Mouse (Mus musculus): ENCODE measurements around the gene Tbl2. TPM values are rescaled to one million over a fixed set of nuclear protein-coding genes. Genes with fewer than 3 reads are reported as not detected.

The Tbl2 gene
- polyA plus RNA-seq, 1 experiment: 8.3 TPM

DNA sequence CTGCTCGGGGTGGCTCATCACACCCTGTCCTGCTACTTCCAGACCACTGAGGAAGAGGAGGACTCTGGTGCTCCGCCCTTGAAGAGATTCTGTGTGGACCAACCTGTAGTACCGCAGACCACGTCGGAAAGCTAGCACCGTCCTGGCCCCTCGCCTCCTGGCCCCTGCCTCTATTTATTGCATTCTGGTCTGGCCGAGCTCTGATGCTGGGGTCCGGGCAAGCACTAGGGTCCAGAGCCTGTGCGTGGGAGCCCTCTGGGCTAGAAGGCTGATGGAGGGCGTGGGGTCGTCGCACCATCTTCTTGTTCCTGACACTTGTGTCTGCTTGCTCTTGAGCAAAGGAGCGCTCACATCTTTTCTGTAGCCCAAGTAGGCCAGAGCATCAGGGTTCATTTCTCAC, 31.3 kb downstream of the Tbl2 start:
- DNase-seq: no peak
- 92% methylated on average over 14 of the region's 14 CpGs for WGBS

DNA sequence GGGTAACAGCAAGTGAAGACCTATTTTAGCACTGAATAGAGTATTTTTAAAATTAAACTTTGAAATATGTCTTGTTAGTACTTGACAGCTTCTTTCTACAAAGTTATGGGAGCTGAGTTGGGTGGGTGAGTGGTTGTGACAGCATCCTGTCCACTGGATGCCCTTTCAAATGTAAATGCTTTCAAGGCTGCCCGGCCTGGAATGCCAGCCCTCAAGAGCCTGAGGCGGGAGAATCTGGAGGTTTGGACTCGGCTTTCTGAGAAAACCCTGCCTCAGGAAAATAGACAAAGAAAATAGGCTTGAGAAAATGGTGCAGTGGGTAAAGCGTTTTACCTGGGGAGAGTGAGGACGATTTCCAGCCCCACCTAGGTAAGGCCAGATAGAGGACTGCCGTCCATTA, 32.3 kb downstream of the Tbl2 start:
- Histone ChIP-seq H3K4me1 (ENCODE audit: control insufficient read depth, insufficient read depth, low read length) (peaks cover 6% of the 10 kb centered on the region; the same call in 1 of the 2 replicates), H3K4me3 (replicated peaks; ENCODE audit: extremely low read depth, low read depth, low read length) (no peak overlapping the region)
- TF ChIP-seq CTCF (IDR thresholded peaks at IDR 0.05; ENCODE audit: insufficient read depth, low read length) (no peak), POLR2A (IDR thresholded peaks at IDR 0.05; ENCODE audit: borderline replicate concordance, extremely low read depth, low read depth, low read length) (no peak)
- 82% methylated on average over 6 of the region's 6 CpGs for WGBS
- DNase-seq: no peak

More for the DNA sequence above, 31.3 kb downstream of the Tbl2 start:
- TF ChIP-seq CTCF (IDR thresholded peaks at IDR 0.05; ENCODE audit: insufficient read depth, low read length) (no peak), POLR2A (IDR thresholded peaks at IDR 0.05; ENCODE audit: borderline replicate concordance, extremely low read depth, low read depth, low read length) (no peak)
- H3K4me1 ChIP-seq (ENCODE audit: control insufficient read depth, insufficient read depth, low read length): 0 out of 2 replicates have a peak, but pooled peaks cover 3% of the 10 kb centered on the region
- H3K4me3 ChIP-seq (replicated peaks; ENCODE audit: extremely low read depth, low read depth, low read length): no peak overlapping the region

DNA sequence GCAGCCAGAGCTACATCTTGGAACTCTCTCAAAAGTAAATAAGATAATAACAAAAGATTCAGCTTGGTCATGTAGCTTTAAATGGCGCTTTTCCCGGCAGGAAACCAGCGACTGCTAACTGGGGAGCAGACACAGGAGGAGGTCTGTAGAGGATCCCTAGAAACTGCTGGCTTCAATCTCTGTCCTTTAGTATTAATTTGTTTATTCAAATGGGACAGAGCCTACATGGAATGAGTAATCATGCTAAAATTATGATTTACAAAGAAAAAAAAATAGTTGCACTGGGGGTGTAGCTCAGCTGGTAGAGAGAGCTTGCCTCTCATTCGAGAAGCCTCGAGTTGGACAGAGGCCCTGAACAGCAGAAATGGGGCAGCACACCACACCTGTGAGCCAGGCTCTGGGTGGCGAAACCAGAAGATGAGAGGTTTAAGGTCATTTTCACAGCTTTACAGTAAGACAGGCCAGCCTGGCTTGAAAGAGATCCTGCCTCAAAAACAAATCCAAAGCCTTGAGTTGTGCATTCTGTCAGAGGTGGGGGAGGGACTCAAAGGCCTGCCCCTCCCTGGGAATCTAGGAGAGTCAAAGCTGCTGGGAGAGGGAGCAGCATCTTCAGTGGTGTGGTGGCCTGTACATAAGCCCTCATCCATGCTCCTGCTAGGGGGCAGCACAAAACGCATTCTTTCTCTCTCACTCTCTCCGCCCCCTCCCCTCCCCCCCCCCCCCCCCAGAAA, 33.8 kb downstream of the Tbl2 start:
- no peak for DNase-seq
- TF ChIP-seq CTCF (IDR thresholded peaks at IDR 0.05; ENCODE audit: insufficient read depth, low read length): no peak
- no peak for TF ChIP-seq POLR2A (IDR thresholded peaks at IDR 0.05; ENCODE audit: borderline replicate concordance, extremely low read depth, low read depth, low read length)
- H3K4me3 ChIP-seq (replicated peaks; ENCODE audit: extremely low read depth, low read depth, low read length): no peak overlapping the region
- H3K4me1 ChIP-seq (ENCODE audit: control insufficient read depth, insufficient read depth, low read length): peaks cover 6% of the 10 kb centered on the region; the same call in 1 of the 2 replicates
- 26% methylated on average over 8 of the region's 8 CpGs for WGBS

DNA sequence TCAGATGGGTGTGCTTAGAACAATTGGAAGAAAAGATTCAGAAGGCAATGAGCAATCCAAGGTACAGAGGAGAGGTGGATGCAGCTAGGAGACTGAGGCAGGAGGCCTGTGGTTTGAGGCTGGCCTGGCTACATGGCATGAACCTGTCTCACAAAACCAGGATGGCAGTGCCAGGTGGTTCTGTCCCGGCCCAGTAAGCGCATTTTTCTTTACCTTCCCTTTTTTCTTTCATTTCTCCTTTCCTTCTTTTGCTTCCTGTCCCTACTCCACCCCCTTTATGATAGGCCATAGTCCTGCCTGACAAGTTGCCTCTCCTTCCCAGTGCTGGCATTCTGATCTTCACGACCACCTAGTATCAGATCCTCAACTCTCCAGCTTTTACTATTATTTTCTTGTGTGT, 35.6 kb downstream of the Tbl2 start:
- TF ChIP-seq CTCF (IDR thresholded peaks at IDR 0.05; ENCODE audit: insufficient read depth, low read length): no peak
- no peak for TF ChIP-seq POLR2A (IDR thresholded peaks at IDR 0.05; ENCODE audit: borderline replicate concordance, extremely low read depth, low read depth, low read length)
- Histone ChIP-seq H3K4me3 (replicated peaks; ENCODE audit: extremely low read depth, low read depth, low read length) (no peak overlapping the region), H3K4me1 (ENCODE audit: control insufficient read depth, insufficient read depth, low read length) (peaks cover 13% of the 10 kb centered on the region)
- DNase-seq: no peak
- 91% methylated on average over 3 of the region's 3 CpGs for WGBS

DNA sequence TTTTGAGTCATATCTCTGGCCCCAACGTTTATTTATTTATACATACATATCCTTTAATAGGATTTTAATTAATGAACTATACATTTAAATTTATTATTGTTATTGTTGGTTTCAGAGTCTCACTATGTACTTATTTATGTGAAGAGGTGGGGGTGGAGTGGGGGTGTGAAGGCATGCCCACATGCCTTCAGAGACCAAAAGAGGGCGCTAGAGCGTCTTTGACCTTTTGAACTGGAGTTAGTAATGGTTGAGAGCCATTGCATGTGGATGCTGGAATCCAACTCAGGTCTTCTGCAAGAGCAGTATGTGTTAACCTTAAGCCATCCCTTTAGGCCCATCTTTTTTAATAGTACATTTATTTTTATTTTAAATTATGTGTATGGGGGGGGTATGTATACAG, 36.1 kb downstream of the Tbl2 start:
- TF ChIP-seq CTCF (IDR thresholded peaks at IDR 0.05; ENCODE audit: insufficient read depth, low read length) (0 out of 2 replicates have a peak, but pooled peaks have one; percentile 21), POLR2A (IDR thresholded peaks at IDR 0.05; ENCODE audit: borderline replicate concordance, extremely low read depth, low read depth, low read length) (no peak)
- H3K4me1 ChIP-seq (ENCODE audit: control insufficient read depth, insufficient read depth, low read length): peaks cover 13% of the 10 kb centered on the region
- DNase-seq: no peak
- 38% methylated on average over 3 of the region's 3 CpGs for WGBS
- no peak overlapping the region for H3K4me3 ChIP-seq (replicated peaks; ENCODE audit: extremely low read depth, low read depth, low read length)

DNA sequence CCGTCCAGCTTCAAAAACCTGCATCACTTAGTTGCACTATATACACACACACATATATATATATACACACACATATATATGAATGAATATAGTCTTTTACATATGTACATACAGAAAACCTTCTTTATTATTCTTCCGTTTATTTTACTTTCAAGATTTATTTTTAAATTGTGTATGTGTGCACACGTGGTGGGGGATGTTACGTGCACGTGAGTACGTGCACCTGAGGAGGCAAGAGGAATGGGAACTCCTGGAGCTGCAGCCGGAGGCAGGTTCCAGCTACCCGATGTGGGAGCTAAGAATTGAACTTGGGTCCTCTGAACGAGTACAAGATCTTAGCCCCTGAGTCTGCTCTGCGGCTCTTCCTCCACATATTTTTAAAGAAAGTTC, 36.8 kb downstream of the Tbl2 start:
- DNase-seq: no peak
- peak overlapping the region; percentile 72 for H3K4me3 ChIP-seq (replicated peaks; ENCODE audit: extremely low read depth, low read depth, low read length)
- TF ChIP-seq POLR2A (IDR thresholded peaks at IDR 0.05; ENCODE audit: borderline replicate concordance, extremely low read depth, low read depth, low read length): no peak
- 17% methylated on average over 10 of the region's 10 CpGs for WGBS
- H3K4me1 ChIP-seq (ENCODE audit: control insufficient read depth, insufficient read depth, low read length): peaks cover 13% of the 10 kb centered on the region

DNA sequence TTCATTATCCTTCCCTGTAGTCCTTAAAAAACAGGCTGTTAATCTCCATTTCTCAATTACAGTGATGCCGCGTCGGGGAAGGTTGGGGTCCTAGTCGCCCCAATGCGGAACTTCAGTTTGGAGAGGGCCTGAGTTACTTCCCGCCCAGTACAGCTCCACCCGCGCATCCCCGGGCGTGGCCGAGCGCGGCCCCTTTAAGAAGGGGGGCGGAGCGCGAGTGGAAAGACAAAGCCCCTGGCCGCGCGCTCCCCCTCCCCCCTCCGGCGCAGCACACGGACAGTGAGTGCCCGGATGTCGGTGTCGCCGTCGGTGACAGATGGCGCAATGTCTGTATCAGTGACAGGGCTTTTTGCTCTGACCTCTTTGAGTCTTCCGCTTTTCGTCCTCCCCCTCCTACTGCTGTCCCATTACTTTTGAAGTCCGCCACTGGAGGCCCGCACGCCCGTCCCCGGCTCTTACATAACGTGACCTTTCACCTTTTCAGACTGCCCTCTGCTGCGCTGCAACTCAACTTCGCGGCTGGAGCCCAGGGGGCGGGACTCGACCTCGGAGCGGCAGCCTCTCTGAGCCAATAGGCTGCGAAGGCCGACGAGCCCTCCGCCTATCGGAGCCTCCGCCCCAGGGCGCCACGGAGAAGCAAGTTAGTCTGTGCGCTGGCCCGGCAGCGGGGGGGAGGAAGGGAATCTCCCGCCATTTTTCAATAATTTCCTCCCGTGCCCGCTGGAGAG, 37.3 kb downstream of the Tbl2 start, which contains the start of gene Baz1b:
Gene Baz1b (plus strand): TSS at position 644 of the 728 bp plus-strand sequence.
- DNase-seq: peak; percentile 95
- peak within 1 kb of the TSS; percentile 87 for H3K4me3 ChIP-seq (replicated peaks; ENCODE audit: extremely low read depth, low read depth, low read length)
- under 1% methylated on average over 57 of the region's 57 CpGs for WGBS
- H3K4me1 ChIP-seq (ENCODE audit: control insufficient read depth, insufficient read depth, low read length): peaks cover 13% of the 10 kb centered on the region
- TF ChIP-seq POLR2A (IDR thresholded peaks at IDR 0.05; ENCODE audit: borderline replicate concordance, extremely low read depth, low read depth, low read length) (peak; percentile 71; the same call in 1 of the 2 replicates), CTCF (IDR thresholded peaks at IDR 0.05; ENCODE audit: insufficient read depth, low read length) (no peak)

DNA sequence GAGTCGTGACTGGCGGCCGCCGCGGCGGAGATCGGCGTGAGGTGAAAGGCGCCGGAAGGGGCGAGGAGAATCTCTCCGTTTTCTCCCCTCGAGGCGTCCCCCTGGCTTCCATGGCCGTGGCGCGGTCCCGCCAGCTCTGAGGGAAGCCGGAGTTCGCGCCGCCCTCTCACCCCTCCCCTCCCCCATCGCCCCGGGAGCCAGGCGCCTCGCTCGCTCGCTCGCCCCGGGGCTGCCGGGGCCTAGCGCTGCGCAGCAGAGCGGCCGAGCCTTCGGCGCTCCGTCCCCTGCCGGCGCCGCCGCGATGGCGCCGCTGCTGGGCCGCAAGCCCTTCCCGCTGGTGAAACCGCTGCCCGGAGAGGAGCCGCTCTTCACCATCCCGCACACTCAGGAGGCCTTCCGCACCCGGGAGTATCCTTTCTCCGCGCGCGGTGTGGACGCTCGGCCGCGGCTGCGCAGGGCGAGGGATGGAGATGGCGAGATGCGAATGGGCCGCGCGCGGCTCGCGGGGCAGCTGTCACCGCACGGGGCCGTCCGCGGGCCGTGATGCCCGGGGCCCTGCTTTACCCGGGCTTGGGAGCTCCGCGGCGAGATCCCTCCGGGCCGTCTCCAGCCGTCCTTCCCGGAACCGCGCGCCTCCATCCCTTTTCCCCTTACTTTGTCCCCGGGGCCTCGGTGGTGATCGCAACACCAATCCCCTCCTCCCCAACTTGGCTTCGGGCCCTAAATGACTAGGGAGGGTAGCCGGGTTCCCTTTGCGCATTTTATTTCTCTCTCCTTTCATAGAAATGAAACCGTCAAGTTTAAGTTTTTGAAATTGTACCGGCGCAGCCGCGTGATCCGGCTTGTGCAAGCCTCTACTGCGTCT, 38.1 kb downstream of the Tbl2 start:
- WGBS: under 1% methylated on average over 97 of the region's 102 CpGs
- H3K4me1 ChIP-seq (ENCODE audit: control insufficient read depth, insufficient read depth, low read length): peaks cover 13% of the 10 kb centered on the region
- TF ChIP-seq POLR2A (IDR thresholded peaks at IDR 0.05; ENCODE audit: borderline replicate concordance, extremely low read depth, low read depth, low read length): 0 out of 2 replicates have a peak, but pooled peaks have one; percentile 39
- no peak for TF ChIP-seq CTCF (IDR thresholded peaks at IDR 0.05; ENCODE audit: insufficient read depth, low read length)
- H3K4me3 ChIP-seq (replicated peaks; ENCODE audit: extremely low read depth, low read depth, low read length): peak overlapping the region; percentile 87
- no peak for DNase-seq

DNA sequence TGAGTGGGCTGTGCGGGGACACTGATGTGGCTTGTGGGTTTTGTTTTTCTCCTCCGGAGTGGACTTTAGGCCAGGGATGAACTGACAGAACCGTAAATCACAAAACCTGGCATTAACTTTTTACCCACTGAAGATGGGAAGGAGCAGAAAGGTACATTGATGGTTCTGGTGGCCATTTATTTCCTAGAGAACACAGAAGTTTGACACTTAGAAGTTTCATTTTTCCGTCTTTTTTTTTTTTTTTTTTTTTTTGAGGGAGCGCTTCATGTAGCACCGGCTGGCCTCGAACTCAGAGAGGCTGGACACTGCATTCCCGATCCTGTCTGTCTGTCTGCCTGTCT, 38.7 kb downstream of the Tbl2 start:
- H3K4me1 ChIP-seq (ENCODE audit: control insufficient read depth, insufficient read depth, low read length): peaks cover 12% of the 10 kb centered on the region
- H3K4me3 ChIP-seq (replicated peaks; ENCODE audit: extremely low read depth, low read depth, low read length): peak overlapping the region; percentile 87
- TF ChIP-seq POLR2A (IDR thresholded peaks at IDR 0.05; ENCODE audit: borderline replicate concordance, extremely low read depth, low read depth, low read length) (no peak), CTCF (IDR thresholded peaks at IDR 0.05; ENCODE audit: insufficient read depth, low read length) (no peak)
- no peak for DNase-seq
- WGBS: 0% methylated on average over 8 of the region's 8 CpGs
